Mouse (Mus musculus): ENCODE data around the gene Ell.

DNA sequence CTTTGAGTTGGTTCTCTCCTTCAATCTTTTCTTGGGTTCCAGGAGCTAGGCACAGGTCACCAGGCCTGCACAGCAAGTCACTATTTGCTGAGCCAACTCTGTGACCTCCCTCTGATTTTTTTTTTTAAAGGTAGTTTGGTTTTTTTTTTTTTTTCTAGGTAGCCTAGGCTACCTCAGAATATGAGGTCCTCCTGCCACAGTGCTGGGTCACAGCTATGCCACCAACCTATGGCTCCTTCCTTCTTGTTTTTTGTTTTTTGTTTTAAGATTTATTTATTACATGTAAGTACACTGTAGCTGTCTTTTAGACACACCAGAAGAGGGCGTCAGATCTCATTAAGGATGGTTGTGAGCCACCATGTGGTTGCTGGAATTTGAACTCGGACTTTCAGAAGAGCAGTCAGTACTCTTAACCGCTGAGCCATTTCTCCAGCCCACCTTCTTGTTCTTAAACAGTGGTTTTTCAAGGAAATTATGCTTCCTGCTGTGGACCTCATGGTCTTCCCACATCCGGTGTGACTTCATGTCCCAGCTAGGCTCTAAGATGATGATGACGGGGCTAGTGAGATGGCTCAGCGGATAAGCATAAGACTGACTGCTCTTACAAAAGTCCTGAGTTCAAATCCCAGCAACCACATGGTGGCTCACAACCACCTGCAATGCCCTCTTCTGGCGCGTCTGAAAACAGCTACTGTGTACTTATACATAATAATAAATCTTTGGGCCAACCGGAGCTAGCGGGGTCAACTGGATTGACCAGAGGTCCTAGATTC is 10.3 kb downstream of the Ell start:
- TF ChIP-seq MAX (IDR thresholded peaks at IDR 0.05; ENCODE audit: low read depth) (no peak), REST (IDR thresholded peaks at IDR 0.05; ENCODE audit: insufficient read depth, insufficient read length) (no peak), MYOD1 (IDR thresholded peaks at IDR 0.05; ENCODE audit: control insufficient read depth in 1 of 3, insufficient read length in 2 of 3, low read depth in 2 of 3) (no peak), POLR2A (IDR thresholded peaks at IDR 0.05; ENCODE audit: insufficient read length, low read depth) (no peak), TCF12 (IDR thresholded peaks at IDR 0.05; ENCODE audit: insufficient read depth, poor library complexity, severe bottlenecking) (no peak)
